Mouse (Mus musculus) lung, adult 2 months (tissue): Measurements from ENCODE around the gene Cdx4.

Source experiments
- CTCF ChIP-seq: fragments of 200-500 bp; IDR thresholded peaks from 2 replicates; pipeline ENCODE4 v1.5.1; 2011; ENCODE audit warnings: mild to moderate bottlenecking, low read length, control low read depth; ENCODE audit not compliant: insufficient read depth
- POLR2A ChIP-seq: fragments of 200-500 bp; IDR thresholded peaks from 2 replicates; pipeline ENCODE4 v1.6.1; 2011; ENCODE audit warnings: low read depth, mild to moderate bottlenecking, control low read depth, low read length, borderline replicate concordance; ENCODE audit errors: extremely low read depth

- TF ChIP-seq CTCF (no peak), POLR2A (no peak)
Measured at GRCm38 (mm10) chrX:103341369-103342113, 20.3 kb downstream of the Cdx4 start.
